Comparison of ENCODE assay signal across 12 mouse cellular contexts in the genomic region with DNA sequence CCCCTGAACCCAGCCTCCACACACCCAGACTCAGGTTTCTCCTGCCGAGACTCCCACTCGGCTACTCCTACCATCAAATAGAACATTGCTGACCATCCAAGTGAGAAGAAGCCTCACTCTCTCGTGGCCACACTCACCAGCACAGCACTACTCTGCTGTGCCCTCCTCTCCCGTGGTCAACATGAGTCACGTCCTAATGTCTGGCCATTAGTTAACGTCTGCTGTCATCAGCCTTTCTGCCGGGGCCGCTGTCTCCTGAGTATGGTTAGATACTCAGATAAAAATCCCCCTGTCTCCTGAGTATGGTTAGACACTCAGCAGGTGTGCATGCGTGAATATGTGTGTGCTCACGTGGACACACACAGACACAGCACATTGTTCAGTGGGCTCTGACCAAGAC. TPM values are rescaled to one million over a fixed set of nuclear protein-coding genes. Genes with fewer than 3 reads are reported as not detected.
DNase-seq lines count a peak whose midpoint lies in the region; ATAC-seq and TF ChIP-seq lines count a peak whose summit lies in the region.
"Had no signal": no experiment of that assay in that cellular context is flagged by ENCODE, and none has a peak within 500 bp of the region (broad histone marks: within the 10 kb centered on the region; RNA-seq: fewer than 3 reads in every experiment).

No protein-coding gene starts in this region.

- TF ChIP-seq RAD21 in CH12.LX (IDR thresholded peaks at IDR 0.05; ENCODE audit: low read depth, low read length) = no peak

- in situ Hi-C loops in CH12.LX (cut with MboI; ENCODE audit: low pct_ligation_motif_present, low pct_unique_long_range_greater_than_20kb, low sequenced_read_pairs) = no loop called here

- TF ChIP-seq CTCF in CH12.LX (conservative IDR thresholded peaks at IDR 0.05 in 1 of 2, IDR thresholded peaks at IDR 0.05 in 1 of 2; ENCODE audit: low read depth in 2 of 2, low read length in 2 of 2) = no peak
- TF ChIP-seq CTCF in cerebellum, adult 2 months (IDR thresholded peaks at IDR 0.05; ENCODE audit: borderline replicate concordance, insufficient read depth, low read depth, low read length) = no peak
- no peak for TF ChIP-seq CTCF in thymus, adult 2 months (IDR thresholded peaks at IDR 0.05; ENCODE audit: borderline replicate concordance, control insufficient read depth, extremely low read depth, insufficient read depth, low read length, poor library complexity)

- dilution Hi-C loops in CH12.LX (cut with MboI; ENCODE audit: extremely low pct_ligation_motif_present, extremely low pct_unique_long_range_greater_than_20kb, low sequenced_read_pairs) = no loop called here

- peak; percentile 49 for ATAC-seq in kidney, embryonic 15.5 days (replicated peaks; ENCODE audit: low FRiP score)
- no peak for ATAC-seq in limb, embryonic 14.5 days (ENCODE audit: low FRiP score, low read depth)
- ATAC-seq: forebrain, embryonic 13.5 days had no signal

- H3K36me3 ChIP-seq in kidney, embryonic 15.5 days = 0 out of 2 replicates have a peak, but pooled peaks cover 3% of the 10 kb centered on the region
- H3K36me3 ChIP-seq in CH12.LX (replicated peaks in 1 of 2; ENCODE audit: control insufficient read depth in 1 of 2, insufficient read depth in 1 of 2, low read length in 1 of 2) = no peaks in the 10 kb centered on the region
- H3K36me3 ChIP-seq in limb, embryonic 14.5 days (ENCODE audit: control insufficient read depth, insufficient read depth, low read length) = peaks cover 15% of the 10 kb centered on the region
- H3K36me3 ChIP-seq in thymus, adult 2 months (ENCODE audit: control insufficient read depth, insufficient read depth, low read length) = no peaks in the 10 kb centered on the region

- H3K4me2 ChIP-seq in kidney, embryonic 15.5 days = peak overlapping the region; percentile 30
- H3K4me2 ChIP-seq in CH12.LX (ENCODE audit: insufficient read depth, low read depth, poor library complexity, severe bottlenecking) = peak overlapping the region; percentile 44; the same call in 1 of the 2 replicates
- H3K4me2 ChIP-seq in limb, embryonic 14.5 days (replicated peaks; ENCODE audit: low read depth, low read length, severe bottlenecking) = no peak overlapping the region
- H3K4me2 ChIP-seq: forebrain, embryonic 13.5 days had no signal

- H3K4me3 ChIP-seq in kidney, embryonic 15.5 days (replicated peaks) = no peak overlapping the region
- no peak overlapping the region for H3K4me3 ChIP-seq in CH12.LX (replicated peaks in 1 of 3; ENCODE audit: low read depth in 2 of 3, low read length in 2 of 3, poor library complexity in 1 of 3)
- no peak overlapping the region for H3K4me3 ChIP-seq in limb, embryonic 14.5 days (replicated peaks; ENCODE audit: low read length)
- no peak overlapping the region for H3K4me3 ChIP-seq in cerebellum, adult 2 months (replicated peaks; ENCODE audit: insufficient read depth, low read depth, low read length)
- no peak overlapping the region for H3K4me3 ChIP-seq in thymus, adult 2 months (ENCODE audit: control insufficient read depth, insufficient read depth, low read length)
- H3K4me3 ChIP-seq: forebrain, embryonic 13.5 days had no signal

- no peaks in the 10 kb centered on the region for H3K9me3 ChIP-seq in kidney, embryonic 15.5 days (replicated peaks)
- no peaks in the 10 kb centered on the region for H3K9me3 ChIP-seq in CH12.LX (replicated peaks; ENCODE audit: low read length)
- H3K9me3 ChIP-seq in limb, embryonic 14.5 days (ENCODE audit: control insufficient read depth, low read length) = no peaks in the 10 kb centered on the region
- H3K9me3 ChIP-seq: forebrain, embryonic 13.5 days had no signal

- TF ChIP-seq EP300 in CH12.LX (IDR thresholded peaks at IDR 0.05; ENCODE audit: low read length) = no peak

- peak overlapping the region; percentile 86 for H3K27ac ChIP-seq in kidney, embryonic 15.5 days
- H3K27ac ChIP-seq in CH12.LX (ENCODE audit: insufficient read depth, low read depth) = no peak overlapping the region
- 0 out of 2 replicates have a peak overlapping the region, but pooled peaks have one; percentile 33 for H3K27ac ChIP-seq in limb, embryonic 14.5 days (replicated peaks; ENCODE audit: low read depth, low read length)
- no peak overlapping the region for H3K27ac ChIP-seq in cerebellum, adult 2 months (ENCODE audit: insufficient read depth, low read length)
- H3K27ac ChIP-seq in thymus, adult 2 months (ENCODE audit: control insufficient read depth, insufficient read depth, low read length) = no peak overlapping the region
- H3K27ac ChIP-seq: forebrain, embryonic 13.5 days had no signal

- peak; percentile 43 for DNase-seq in adrenal gland, postnatal 10 days
- DNase-seq in adrenal gland, postnatal 4 days (ENCODE audit: low spot score in 2 of 2) = no peak
- no peak for DNase-seq in kidney, postnatal 10 days
- no peak for DNase-seq in CH12.LX (ENCODE audit: extremely low read depth)
- DNase-seq in limb, embryonic 14.5 days (ENCODE audit: low spot score) = no peak
- DNase-seq in cerebellum, adult 2 months = no peak
- no peak for DNase-seq in thymus, adult 2 months
- DNase-seq: embryo, embryonic 11 days; kidney, adult 11 months had no signal

- 13% methylated on average over 10 of the region's 10 CpGs for WGBS in kidney, embryonic 15.5 days
- 66% methylated on average over 10 of the region's 10 CpGs for WGBS in limb, embryonic 14.5 days
- WGBS in cerebellum, adult 2 months = 84% methylated on average over 10 of the region's 10 CpGs
- 48% methylated on average over 10 of the region's 10 CpGs for WGBS in thymus, adult 2 months

- H3K79me2 ChIP-seq in CH12.LX (replicated peaks; ENCODE audit: control insufficient read depth, extremely low read depth, insufficient read depth, poor library complexity, severe bottlenecking) = no peaks in the 10 kb centered on the region

- TF ChIP-seq POLR2A in CH12.LX (IDR thresholded peaks at IDR 0.05; ENCODE audit: low read depth, low read length) = no peak
- TF ChIP-seq POLR2A in limb, embryonic 14.5 days (IDR thresholded peaks at IDR 0.05; ENCODE audit: borderline replicate concordance, extremely low read depth, insufficient read depth, insufficient read length) = no peak
- TF ChIP-seq POLR2A in cerebellum, adult 2 months (IDR thresholded peaks at IDR 0.05; ENCODE audit: borderline replicate concordance, insufficient read depth, low read length) = no peak
- TF ChIP-seq POLR2A in thymus, adult 2 months (IDR thresholded peaks at IDR 0.05; ENCODE audit: control insufficient read depth, extremely low read depth, insufficient read depth, low read length, poor library complexity) = no peak

- H3K9ac ChIP-seq in kidney, embryonic 15.5 days = no peak overlapping the region
- no peak overlapping the region for H3K9ac ChIP-seq in CH12.LX (ENCODE audit: insufficient read depth, low read depth)
- no peak overlapping the region; the same call in 1 of the 2 replicates for H3K9ac ChIP-seq in limb, embryonic 14.5 days (ENCODE audit: low read depth, low read length, severe bottlenecking)
- H3K9ac ChIP-seq: forebrain, embryonic 13.5 days had no signal

- no peaks in the 10 kb centered on the region for H3K27me3 ChIP-seq in kidney, embryonic 15.5 days
- peaks cover 92% of the 10 kb centered on the region for H3K27me3 ChIP-seq in CH12.LX (replicated peaks)
- H3K27me3 ChIP-seq in limb, embryonic 14.5 days (ENCODE audit: control insufficient read depth, insufficient read depth, low read length) = no peaks in the 10 kb centered on the region
- H3K27me3 ChIP-seq in cerebellum, adult 2 months (ENCODE audit: control insufficient read depth, insufficient read depth, low read length) = no peaks in the 10 kb centered on the region
- H3K27me3 ChIP-seq in thymus, adult 2 months (ENCODE audit: control insufficient read depth, insufficient read depth, low read length) = no peaks in the 10 kb centered on the region

- peaks cover 96% of the 10 kb centered on the region for H3K4me1 ChIP-seq in kidney, embryonic 15.5 days
- H3K4me1 ChIP-seq in CH12.LX (ENCODE audit: control insufficient read depth in 1 of 2, insufficient read depth in 2 of 2) = peaks cover 7 to 13% of the 10 kb centered on the region in 2 experiments
- H3K4me1 ChIP-seq in limb, embryonic 14.5 days (ENCODE audit: control insufficient read depth, insufficient read depth, low read length) = peaks cover 76% of the 10 kb centered on the region
- H3K4me1 ChIP-seq in cerebellum, adult 2 months (ENCODE audit: control insufficient read depth, insufficient read depth, low read length) = no peaks in the 10 kb centered on the region; the same call in 1 of the 2 replicates
- H3K4me1 ChIP-seq in thymus, adult 2 months (replicated peaks; ENCODE audit: control insufficient read depth, insufficient read depth, low read length) = peaks cover 6% of the 10 kb centered on the region; the same call in 1 of the 2 replicates

RNA-seq across cellular contexts. Expression of gene Cspg4, which starts 5.9 kb away (rescaled TPM):
- total RNA-seq in adrenal gland, postnatal 10 days (2021) = 10 to 100 TPM; 14.8 to 20.7 TPM
- total RNA-seq in adrenal gland, postnatal 4 days (2021) = 10 to 100 TPM; 12.4 to 16.5 TPM
- polyA plus RNA-seq in kidney, embryonic 15.5 days (2015; fragmentation: Nextera tagmentation; extraction: Ambion mirVana) = 25.0 and 26.5 TPM in 2 replicates
- total RNA-seq in CH12.LX (2012; rRNA removed) (0.04 and 0.08 TPM in 2 replicates), CH12.LX (2014; rRNA removed) (0.08 TPM in 1 of 2 replicates, not detected in the other)
- 0.06 TPM in 1 of 2 replicates, not detected in the other for polyA plus RNA-seq in CH12.LX (2012; ENCODE audit: insufficient read length, low read depth)
- polyA plus RNA-seq in limb, embryonic 14.5 days (2012; rRNA removed) = 59.9 and 80.6 TPM in 2 replicates
- polyA plus RNA-seq in limb, embryonic 14.5 days (2014; fragmentation: Nextera tagmentation; extraction: Ambion mirVana) = 47.1 and 49.2 TPM in 2 replicates
- 7.4 and 8.9 TPM in 2 replicates for polyA plus RNA-seq in cerebellum, adult 2 months (2012; rRNA removed)
- polyA plus RNA-seq in thymus, adult 2 months (2012; rRNA removed) = 3.5 and 3.6 TPM in 2 replicates

RNA-seq across cellular contexts. Expression of gene Odf3l1, which starts 6.3 kb away (rescaled TPM):
- 1 to 10 TPM; 2.0 to 3.2 TPM for total RNA-seq in adrenal gland, postnatal 10 days (2021)
- total RNA-seq in adrenal gland, postnatal 4 days (2021) = 1 to 10 TPM in 1 of 2 experiments, under 1 TPM in 1; 0.73 to 1.4 TPM
- polyA plus RNA-seq in kidney, embryonic 15.5 days (2015; fragmentation: Nextera tagmentation; extraction: Ambion mirVana) = 0.17 and 0.22 TPM in 2 replicates
- not detected in 2 replicates for total RNA-seq in CH12.LX (2012; rRNA removed)
- total RNA-seq in CH12.LX (2014; rRNA removed) = not detected in 2 replicates
- polyA plus RNA-seq in CH12.LX (2012; ENCODE audit: insufficient read length, low read depth) = not detected in 2 replicates
- 2.6 and 2.9 TPM in 2 replicates for polyA plus RNA-seq in limb, embryonic 14.5 days (2012; rRNA removed)
- polyA plus RNA-seq in limb, embryonic 14.5 days (2014; fragmentation: Nextera tagmentation; extraction: Ambion mirVana) = 1.7 and 1.8 TPM in 2 replicates
- polyA plus RNA-seq in cerebellum, adult 2 months (2012; rRNA removed) = 0.21 and 0.33 TPM in 2 replicates
- 2.2 TPM in 2 replicates for polyA plus RNA-seq in thymus, adult 2 months (2012; rRNA removed)
- total RNA-seq: left cerebral cortex, postnatal 10 days had no signal
- polyA plus RNA-seq: forebrain, embryonic 13.5 days had no signal

RNA-seq across cellular contexts. Expression of gene Snx33, which starts 57.4 kb away (rescaled TPM):
- total RNA-seq in adrenal gland, postnatal 10 days (2021) = 10 to 100 TPM; 16.6 to 19.5 TPM
- 10 to 100 TPM; 28.4 to 30.7 TPM for total RNA-seq in adrenal gland, postnatal 4 days (2021)
- 9.2 and 10.5 TPM in 2 replicates for polyA plus RNA-seq in kidney, embryonic 15.5 days (2015; fragmentation: Nextera tagmentation; extraction: Ambion mirVana)
- total RNA-seq in CH12.LX (2012; rRNA removed) (2.6 and 3.2 TPM in 2 replicates), CH12.LX (2014; rRNA removed) (1.4 and 1.7 TPM in 2 replicates)
- 2.2 and 2.6 TPM in 2 replicates for polyA plus RNA-seq in CH12.LX (2012; ENCODE audit: insufficient read length, low read depth)
- 11.4 and 12.8 TPM in 2 replicates for polyA plus RNA-seq in limb, embryonic 14.5 days (2012; rRNA removed)
- 8.1 and 11.2 TPM in 2 replicates for polyA plus RNA-seq in limb, embryonic 14.5 days (2014; fragmentation: Nextera tagmentation; extraction: Ambion mirVana)
- polyA plus RNA-seq in cerebellum, adult 2 months (2012; rRNA removed) = 8.4 and 10.3 TPM in 2 replicates
- 15.0 and 15.6 TPM in 2 replicates for polyA plus RNA-seq in thymus, adult 2 months (2012; rRNA removed)

Comparison
In these comparisons a context has a peak if more than half of its experiments do, and no peak if none do; other contexts are left out.
1. H3K27ac ChIP-seq: peak in kidney, embryonic 15.5 days (single experiment) and limb, embryonic 14.5 days (single experiment); none in CH12.LX (single experiment), cerebellum, adult 2 months (single experiment) and thymus, adult 2 months (single experiment).